Mouse (Mus musculus): ENCODE data around the gene Zfp334. TPM values are rescaled to one million over a fixed set of nuclear protein-coding genes. Genes with fewer than 3 reads are reported as not detected.

The Zfp334 gene
- polyA plus RNA-seq, 1 experiment from 2014 or later: 20.8 TPM

DNA sequence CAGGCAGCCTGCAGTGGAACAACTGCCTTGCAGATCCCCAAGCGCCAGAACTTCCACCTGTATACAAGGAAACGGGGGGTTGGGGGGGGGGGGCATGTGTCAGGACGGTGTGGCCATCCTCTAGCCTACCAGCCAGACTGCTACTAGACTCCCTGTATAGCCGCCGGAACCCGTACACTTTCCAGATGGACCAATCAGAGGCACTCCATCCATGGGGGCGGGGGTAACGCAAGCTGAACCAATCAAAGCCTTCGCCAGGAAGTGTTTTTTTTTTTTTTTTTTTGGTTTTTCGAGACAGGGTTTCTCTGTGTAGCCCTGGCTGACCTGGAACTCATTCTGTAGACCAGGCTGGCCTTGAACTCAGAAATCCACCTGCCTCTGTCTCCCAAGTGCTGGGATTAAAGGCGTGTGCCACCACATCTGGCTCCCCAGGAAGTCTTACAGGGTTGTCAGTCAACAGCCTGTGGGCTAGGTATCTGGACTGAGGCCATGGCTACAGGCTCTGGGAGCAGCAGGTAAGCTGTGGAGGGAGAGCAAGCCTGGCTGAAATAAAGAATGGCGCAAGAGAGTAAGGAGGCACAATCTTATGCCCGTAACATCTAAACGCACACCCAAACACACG lies 10.2 kb upstream of the Zfp334 start:
- Histone ChIP-seq H3K4me3 (peak overlapping the region; percentile 35), H3K27me3 (replicated peaks; ENCODE audit: low read depth, poor library complexity, severe bottlenecking) (no peaks in the 10 kb centered on the region), H3K9me3 (no peaks in the 10 kb centered on the region), H3K27ac (replicated peaks) (peak overlapping the region; percentile 88), H3K4me1 (peaks cover 58% of the 10 kb centered on the region), H3K36me3 (replicated peaks) (no peaks in the 10 kb centered on the region)
- WGBS: 53% methylated on average over 15 of the region's 15 CpGs
- peak; percentile 76 for DNase-seq (ENCODE audit: low spot score)

DNA sequence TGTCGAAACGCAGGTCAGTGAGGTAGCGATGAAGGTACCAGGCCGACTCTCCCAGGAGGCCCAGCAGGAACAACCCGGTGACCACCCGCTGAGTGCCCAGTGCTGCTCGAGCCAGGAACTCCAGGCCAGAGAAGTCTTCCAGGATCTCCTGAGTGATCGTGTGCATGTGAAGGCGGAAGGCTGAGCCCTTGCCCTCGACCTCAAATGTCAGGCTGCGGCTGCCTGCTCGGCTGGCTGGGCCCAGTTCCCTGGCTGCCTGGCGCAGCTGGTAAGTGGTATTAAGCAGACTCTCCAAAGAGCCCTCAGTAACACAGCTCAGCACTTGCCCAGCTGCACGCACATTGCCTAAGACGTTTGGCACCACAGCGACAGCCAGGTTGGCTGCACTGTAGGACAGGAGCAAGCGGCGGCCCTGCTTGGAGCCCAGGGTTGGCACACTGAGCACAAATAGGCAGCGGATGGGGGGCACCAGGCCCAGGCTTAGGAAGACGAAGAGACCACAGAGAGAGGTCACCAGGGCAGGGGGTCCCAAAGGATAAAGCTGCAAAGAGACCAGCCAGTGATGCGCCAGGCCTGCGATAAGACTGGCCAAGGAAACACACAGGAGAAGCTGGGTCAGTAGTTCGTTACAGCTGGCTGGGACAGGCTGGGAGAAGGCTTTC lies 9.6 kb upstream of the Zfp334 start:
- H3K36me3 ChIP-seq (replicated peaks): no peaks in the 10 kb centered on the region
- H3K4me3 ChIP-seq: peak overlapping the region; percentile 35
- H3K9me3 ChIP-seq: no peaks in the 10 kb centered on the region
- no peaks in the 10 kb centered on the region for H3K27me3 ChIP-seq (replicated peaks; ENCODE audit: low read depth, poor library complexity, severe bottlenecking)
- H3K27ac ChIP-seq (replicated peaks): peak overlapping the region; percentile 88
- H3K4me1 ChIP-seq: peaks cover 55% of the 10 kb centered on the region
- DNase-seq (ENCODE audit: low spot score): no peak
- WGBS: 59% methylated on average over 23 of the region's 23 CpGs

DNA sequence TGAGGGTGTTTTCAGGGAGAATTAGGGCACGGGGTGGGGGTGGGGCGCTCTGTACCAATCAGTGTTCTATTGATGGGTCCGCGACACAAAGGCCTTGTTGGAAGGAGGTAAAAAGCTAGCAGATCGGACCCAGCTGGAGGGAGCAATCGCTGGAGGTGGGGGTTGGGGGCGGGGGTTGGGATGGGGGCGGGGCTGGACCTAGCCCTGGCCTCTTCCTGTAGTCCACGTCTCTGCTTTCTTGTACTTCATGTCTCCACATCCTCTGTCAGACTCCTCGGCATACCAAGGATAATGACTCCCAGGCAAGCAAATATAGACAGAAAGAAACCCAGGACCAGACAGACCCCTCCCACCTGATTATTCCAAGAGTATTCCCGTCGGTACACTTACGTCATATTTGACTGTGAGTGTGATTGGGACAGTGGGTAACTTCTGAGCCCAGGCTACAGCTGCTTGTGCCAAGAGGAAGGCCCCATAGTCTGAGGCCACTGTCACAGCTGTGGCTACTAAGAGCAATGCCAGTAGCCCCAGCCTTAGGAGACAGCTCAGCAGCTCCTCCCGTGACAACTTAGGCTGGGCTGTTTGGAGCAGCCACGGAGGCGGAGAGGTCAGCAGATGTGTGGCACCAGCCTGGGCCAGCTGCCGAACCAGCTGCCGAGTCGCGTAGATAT lies 8.9 kb upstream of the Zfp334 start:
- Histone ChIP-seq H3K4me1 (peaks cover 56% of the 10 kb centered on the region), H3K36me3 (replicated peaks) (no peaks in the 10 kb centered on the region), H3K9me3 (no peaks in the 10 kb centered on the region), H3K27me3 (replicated peaks; ENCODE audit: low read depth, poor library complexity, severe bottlenecking) (no peaks in the 10 kb centered on the region), H3K4me3 (peak overlapping the region; percentile 35), H3K27ac (replicated peaks) (peak overlapping the region; percentile 88)
- WGBS: 26% methylated on average over 20 of the region's 20 CpGs
- peak; percentile 87 for DNase-seq (ENCODE audit: low spot score)

DNA sequence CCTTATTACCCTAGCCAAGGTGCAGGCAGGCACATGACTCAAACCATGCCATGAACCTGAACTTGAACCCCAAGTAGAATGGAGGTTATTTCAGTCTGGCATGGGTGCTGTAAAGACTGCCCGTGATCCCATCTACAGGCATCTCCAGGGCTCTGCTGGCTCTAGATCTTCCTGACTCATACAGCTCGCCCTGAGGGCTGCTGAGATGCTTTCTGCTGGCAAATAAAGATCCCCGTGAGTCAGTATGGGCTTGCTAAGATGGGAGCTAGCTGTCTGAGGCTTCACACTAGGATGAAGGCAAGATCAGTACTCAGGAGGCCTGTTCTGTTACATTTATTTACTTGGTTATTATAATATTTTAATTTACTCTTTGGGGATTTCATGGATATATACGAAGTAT lies 4.1 kb upstream of the Zfp334 start:
- no peak overlapping the region for H3K4me3 ChIP-seq
- no peaks in the 10 kb centered on the region for H3K27me3 ChIP-seq (replicated peaks; ENCODE audit: low read depth, poor library complexity, severe bottlenecking)
- H3K36me3 ChIP-seq (replicated peaks): no peaks in the 10 kb centered on the region
- H3K9me3 ChIP-seq: no peaks in the 10 kb centered on the region
- no peak for DNase-seq (ENCODE audit: low spot score)
- H3K4me1 ChIP-seq: peaks cover 29% of the 10 kb centered on the region
- 85% methylated on average over 4 of the region's 4 CpGs for WGBS
- peak overlapping the region; percentile 42 for H3K27ac ChIP-seq (replicated peaks)

DNA sequence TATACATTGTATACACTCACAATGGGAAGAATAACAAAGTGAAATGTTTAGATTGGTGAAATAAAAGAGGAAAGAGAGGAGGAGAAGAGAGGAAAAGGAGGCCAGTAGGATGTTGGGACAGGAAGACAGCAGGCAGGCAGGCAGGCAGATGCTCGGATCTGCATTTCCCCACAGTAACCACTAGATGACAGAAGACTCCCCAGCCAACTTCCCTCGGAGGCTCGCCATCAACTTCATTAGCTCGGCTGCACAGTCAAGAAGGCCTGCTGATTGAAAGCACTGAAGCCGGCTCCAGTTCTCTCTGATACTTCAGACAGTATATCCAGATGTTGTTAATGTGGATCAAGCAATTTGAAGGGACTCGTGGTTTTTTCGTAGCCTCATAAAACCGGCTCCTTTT lies 3.5 kb upstream of the Zfp334 start:
- DNase-seq (ENCODE audit: low spot score): peak; percentile 76
- peaks cover 4% of the 10 kb centered on the region for H3K36me3 ChIP-seq (replicated peaks)
- WGBS: 15% methylated on average over 8 of the region's 8 CpGs

DNA sequence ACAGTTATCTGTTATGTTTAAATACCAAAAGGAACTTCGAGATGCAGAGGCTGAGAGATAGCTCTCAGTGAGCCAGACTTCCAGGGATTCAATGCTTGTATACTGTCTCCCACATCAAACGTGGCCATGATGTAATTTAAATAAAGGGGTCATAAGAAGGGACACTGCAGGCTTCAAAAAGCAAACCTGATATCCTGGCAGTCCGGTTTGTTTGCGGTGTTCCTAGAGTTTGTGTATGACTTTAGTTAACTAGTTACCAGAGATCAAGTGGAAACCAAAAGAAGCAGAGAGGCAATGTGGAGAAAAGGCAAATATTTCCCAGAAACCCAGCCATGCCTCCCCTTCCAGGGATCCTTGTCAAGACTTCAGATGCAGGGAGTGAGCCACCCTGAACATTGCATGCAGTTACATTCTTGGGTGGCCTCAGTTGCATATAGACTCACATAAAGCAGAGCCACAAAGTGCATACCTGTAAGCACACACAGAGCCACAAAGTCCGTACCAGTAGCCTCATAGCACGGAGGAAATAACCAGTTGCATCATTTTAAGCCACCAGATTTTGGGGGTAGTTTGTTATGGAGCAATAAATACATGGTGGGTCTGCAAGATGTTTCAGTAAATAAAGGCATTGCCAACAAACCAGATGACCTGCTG lies 1.4 kb upstream of the Zfp334 start:
- H3K36me3 ChIP-seq (replicated peaks): peaks cover 25% of the 10 kb centered on the region
- H3K4me1 ChIP-seq: peaks cover 25% of the 10 kb centered on the region
- no peak overlapping the region for H3K27ac ChIP-seq (replicated peaks)
- no peaks in the 10 kb centered on the region for H3K27me3 ChIP-seq (replicated peaks; ENCODE audit: low read depth, poor library complexity, severe bottlenecking)
- H3K9me3 ChIP-seq: no peaks in the 10 kb centered on the region
- 86% methylated on average over 6 of the region's 6 CpGs for WGBS
- H3K4me3 ChIP-seq: no peak overlapping the region
- DNase-seq (ENCODE audit: low spot score): no peak

More for the DNA sequence above, 3.5 kb upstream of the Zfp334 start:
- H3K4me1 ChIP-seq: peaks cover 29% of the 10 kb centered on the region
- H3K27me3 ChIP-seq (replicated peaks; ENCODE audit: low read depth, poor library complexity, severe bottlenecking): no peaks in the 10 kb centered on the region
- H3K9me3 ChIP-seq: no peaks in the 10 kb centered on the region
- H3K27ac ChIP-seq (replicated peaks): peak overlapping the region; percentile 42; the same call in 1 of the 2 replicates
- H3K4me3 ChIP-seq: no peak overlapping the region

DNA sequence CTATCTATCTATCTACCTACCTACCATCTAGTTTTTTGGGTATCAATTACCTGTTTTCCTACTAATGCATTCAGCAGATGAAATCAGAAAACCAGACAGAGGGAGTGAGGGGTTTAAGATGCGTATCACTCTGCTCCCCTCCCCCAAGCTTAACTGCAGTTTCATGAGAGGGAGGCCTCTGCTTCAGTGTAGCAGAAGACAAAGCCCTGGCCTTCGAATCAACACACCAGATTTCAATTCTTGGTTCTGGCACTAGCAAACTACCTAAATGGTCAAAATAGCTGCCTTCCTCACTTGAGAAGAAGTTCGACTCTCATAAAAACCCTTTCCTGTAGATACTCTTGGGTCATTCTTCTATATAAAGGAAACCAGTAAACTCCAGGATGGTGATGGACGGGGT lies 689 bp downstream of the Zfp334 start:
- Histone ChIP-seq H3K27me3 (replicated peaks; ENCODE audit: low read depth, poor library complexity, severe bottlenecking) (no peaks in the 10 kb centered on the region), H3K27ac (replicated peaks) (peak overlapping the region; percentile 98), H3K9me3 (peaks cover under 1% of the 10 kb centered on the region; the same call in 1 of the 2 replicates), H3K4me1 (peaks cover 22% of the 10 kb centered on the region), H3K4me3 (peak overlapping the region; percentile 87), H3K36me3 (replicated peaks) (peaks cover 46% of the 10 kb centered on the region)
- DNase-seq (ENCODE audit: low spot score): no peak
- 10% methylated on average over 4 of the region's 4 CpGs for WGBS

DNA sequence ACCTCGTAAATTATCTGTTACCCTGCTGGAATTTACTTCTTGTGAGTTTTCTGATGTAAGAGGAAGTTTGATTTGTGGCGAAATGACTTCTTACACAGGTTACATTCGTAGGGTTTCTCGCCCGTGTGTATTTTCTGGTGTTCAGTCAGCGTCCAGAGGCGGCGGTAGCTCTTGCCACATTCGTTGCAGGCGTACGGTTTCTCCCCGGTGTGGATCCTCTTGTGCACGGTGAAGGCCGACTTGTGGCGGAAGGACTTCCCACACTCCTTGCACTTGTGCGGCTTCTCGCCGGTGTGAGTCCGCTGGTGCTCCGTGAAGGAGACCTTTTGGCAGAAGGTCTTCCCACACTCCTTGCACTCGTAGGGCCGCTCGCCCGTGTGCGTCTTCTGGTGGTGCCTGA lies 8.0 kb downstream of the Zfp334 start:
- H3K27ac ChIP-seq (replicated peaks): no peak overlapping the region
- peaks cover 100% of the 10 kb centered on the region for H3K36me3 ChIP-seq (replicated peaks)
- DNase-seq (ENCODE audit: low spot score): no peak
- H3K4me3 ChIP-seq: no peak overlapping the region
- H3K27me3 ChIP-seq (replicated peaks; ENCODE audit: low read depth, poor library complexity, severe bottlenecking): no peaks in the 10 kb centered on the region
- WGBS: 97% methylated on average over 25 of the region's 25 CpGs
- H3K9me3 ChIP-seq: peaks cover 27% of the 10 kb centered on the region
- no peaks in the 10 kb centered on the region for H3K4me1 ChIP-seq

DNA sequence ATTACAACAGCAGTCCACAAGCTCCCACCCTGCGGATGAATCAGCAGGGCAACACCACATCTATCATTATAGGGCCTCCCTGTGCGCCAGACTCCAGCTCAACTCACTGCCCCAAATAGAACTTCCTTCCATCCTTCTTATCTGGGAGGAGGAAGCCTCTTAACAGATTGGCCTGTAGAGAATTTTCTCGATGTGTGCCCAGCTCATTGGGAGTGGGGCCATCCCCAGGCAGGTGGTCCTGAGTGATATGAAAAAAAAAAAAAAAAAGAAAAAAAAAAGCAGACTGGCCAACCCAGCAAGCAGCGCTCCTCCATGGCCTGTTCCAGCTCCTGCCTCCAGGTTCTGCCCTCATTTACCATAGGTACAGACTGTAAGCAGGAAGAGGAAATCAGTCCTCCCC lies 12.1 kb downstream of the Zfp334 start:
- DNase-seq (ENCODE audit: low spot score): no peak
- WGBS: 87% methylated on average over 4 of the region's 4 CpGs
- Histone ChIP-seq H3K9me3 (peaks cover 13% of the 10 kb centered on the region), H3K4me1 (no peaks in the 10 kb centered on the region), H3K27me3 (replicated peaks; ENCODE audit: low read depth, poor library complexity, severe bottlenecking) (no peaks in the 10 kb centered on the region), H3K4me3 (no peak overlapping the region), H3K36me3 (replicated peaks) (peaks cover 69% of the 10 kb centered on the region), H3K27ac (replicated peaks) (no peak overlapping the region)

DNA sequence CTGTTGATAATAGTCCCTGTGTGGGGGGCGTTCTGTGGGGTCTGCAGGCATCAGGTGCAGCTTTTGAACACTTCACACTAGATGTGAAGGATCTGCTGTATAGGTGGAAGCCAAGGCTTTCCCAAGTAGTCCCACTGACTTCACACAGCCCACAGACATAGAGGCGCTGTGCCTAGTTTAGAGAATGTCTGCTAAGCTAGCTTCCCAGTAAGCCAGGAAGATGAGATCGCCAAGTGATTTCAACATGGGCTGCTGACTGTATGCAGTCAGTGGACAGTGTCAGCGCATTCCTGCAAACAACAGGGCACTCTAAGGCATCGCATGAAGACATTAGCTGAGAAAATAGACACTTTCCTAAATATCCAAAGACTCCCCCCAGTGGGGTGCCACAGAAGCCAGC lies 12.6 kb downstream of the Zfp334 start:
- no peak overlapping the region for H3K4me3 ChIP-seq

DNA sequence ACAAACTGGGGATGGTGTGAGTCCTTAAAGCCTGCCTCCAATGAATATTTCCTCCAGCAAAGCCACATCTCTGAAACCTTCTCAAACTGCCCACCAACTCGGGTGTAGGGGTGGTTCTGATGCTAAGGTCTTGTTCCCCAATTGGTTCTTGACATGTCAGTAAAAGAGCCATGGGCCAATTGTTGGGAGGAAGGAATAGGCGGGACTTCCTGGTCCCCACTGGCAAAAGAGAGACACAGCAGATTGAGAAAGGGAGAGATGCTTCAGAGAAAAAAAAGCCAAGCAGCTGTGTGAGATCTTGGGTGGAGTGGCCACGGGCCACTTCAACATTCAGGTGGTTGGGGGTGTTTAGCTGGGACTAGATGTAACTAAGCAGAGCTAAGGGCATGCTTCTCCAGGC lies 17.0 kb downstream of the Zfp334 start:
- H3K27me3 ChIP-seq (replicated peaks; ENCODE audit: low read depth, poor library complexity, severe bottlenecking): peaks cover 34% of the 10 kb centered on the region
- H3K9me3 ChIP-seq: no peaks in the 10 kb centered on the region
- DNase-seq (ENCODE audit: low spot score): no peak
- H3K27ac ChIP-seq (replicated peaks): no peak overlapping the region
- peaks cover 24% of the 10 kb centered on the region for H3K4me1 ChIP-seq
- 0 out of 2 replicates have a peak overlapping the region, but pooled peaks have one; percentile 8 for H3K4me3 ChIP-seq
- 25% methylated on average over 3 of the region's 3 CpGs for WGBS
- H3K36me3 ChIP-seq (replicated peaks): peaks cover 19% of the 10 kb centered on the region

More for the DNA sequence above, 12.6 kb downstream of the Zfp334 start:
- WGBS: 90% methylated on average over 5 of the region's 5 CpGs
- H3K27me3 ChIP-seq (replicated peaks; ENCODE audit: low read depth, poor library complexity, severe bottlenecking): no peaks in the 10 kb centered on the region
- H3K36me3 ChIP-seq (replicated peaks): peaks cover 63% of the 10 kb centered on the region
- no peaks in the 10 kb centered on the region for H3K4me1 ChIP-seq
- H3K27ac ChIP-seq (replicated peaks): no peak overlapping the region
- peaks cover 8% of the 10 kb centered on the region for H3K9me3 ChIP-seq
- DNase-seq (ENCODE audit: low spot score): no peak

DNA sequence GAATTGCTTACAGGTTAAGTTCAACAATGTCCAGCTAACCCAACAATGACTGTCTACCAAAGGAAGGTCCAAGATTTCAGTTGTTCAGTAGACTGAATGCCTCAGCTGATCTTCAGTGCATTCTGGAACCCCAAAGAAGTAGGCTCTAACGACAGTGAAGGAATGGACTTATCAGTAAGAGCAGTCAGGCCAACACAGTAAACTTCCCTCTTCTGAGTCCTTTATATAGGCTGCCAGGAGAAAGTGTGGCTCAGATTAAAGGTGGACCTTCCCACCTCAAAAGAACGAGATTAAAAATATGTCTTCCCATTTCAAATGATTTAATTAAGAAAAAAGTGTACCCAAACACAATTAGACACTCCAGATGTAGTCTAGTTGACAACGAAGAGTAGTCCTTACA lies 17.7 kb downstream of the Zfp334 start:
- Histone ChIP-seq H3K4me1 (peaks cover 24% of the 10 kb centered on the region), H3K4me3 (no peak overlapping the region), H3K27ac (replicated peaks) (no peak overlapping the region), H3K36me3 (replicated peaks) (peaks cover 12% of the 10 kb centered on the region), H3K27me3 (replicated peaks; ENCODE audit: low read depth, poor library complexity, severe bottlenecking) (peaks cover 38% of the 10 kb centered on the region), H3K9me3 (no peaks in the 10 kb centered on the region)
- no peak for DNase-seq (ENCODE audit: low spot score)
- 80% methylated on average over 3 of the region's 3 CpGs for WGBS
